ENCODE assay signal across 9 mouse cellular contexts in the genomic region with DNA sequence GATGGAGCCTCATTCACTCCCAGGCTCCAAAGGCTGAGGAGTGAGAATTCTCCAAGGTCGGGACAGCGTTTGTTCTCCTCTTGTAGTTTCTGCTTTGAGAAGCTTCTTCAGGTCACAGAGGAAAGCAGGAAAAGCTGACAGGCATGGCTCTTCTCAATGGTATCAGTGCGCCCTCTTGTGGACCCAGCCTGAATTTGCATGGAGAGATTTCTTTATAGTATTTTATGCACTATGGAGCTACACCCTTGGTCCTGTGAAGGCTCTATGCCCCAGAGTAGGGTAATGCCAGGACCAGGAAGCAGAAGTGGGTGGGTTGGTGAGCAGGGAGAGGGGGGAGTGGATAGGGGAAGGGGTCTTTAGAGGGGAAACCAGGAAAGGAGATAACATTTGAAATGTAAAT. TPM values are rescaled to one million over a fixed set of nuclear protein-coding genes. Genes with fewer than 3 reads are reported as not detected.
DNase-seq lines count a peak whose midpoint lies in the region; ATAC-seq and TF ChIP-seq lines count a peak whose summit lies in the region.
"Had no signal": no experiment of that assay in that cellular context is flagged by ENCODE, and none has a peak within 500 bp of the region (broad histone marks: within the 10 kb centered on the region; RNA-seq: fewer than 3 reads in every experiment).

No protein-coding gene starts in this region.

- H3K4me1 ChIP-seq in embryonic facial prominence, embryonic 11.5 days (ENCODE audit: control insufficient read depth, insufficient read depth, low read length), result no peaks in the 10 kb centered on the region
- H3K4me1 ChIP-seq in testis, adult 2 months (ENCODE audit: control insufficient read depth, insufficient read depth, low read length), result peaks cover 7% of the 10 kb centered on the region
- H3K4me1 ChIP-seq: liver, embryonic 15.5 days had no signal

- no peaks in the 10 kb centered on the region for H3K9me3 ChIP-seq in embryonic facial prominence, embryonic 11.5 days (replicated peaks; ENCODE audit: control insufficient read depth, low read length)
- H3K9me3 ChIP-seq: liver, embryonic 15.5 days had no signal

- 4% methylated on average over 3 of the region's 3 CpGs for WGBS in embryonic facial prominence, embryonic 11.5 days

- DNase-seq in gastrocnemius, adult 18-20 months (ENCODE audit: low spot score), result peak; percentile 56
- DNase-seq in gastrocnemius, postnatal 25 days, result no peak
- DNase-seq in adrenal gland, postnatal 36 days, result peak; percentile 64 to 66
- DNase-seq in embryonic facial prominence, embryonic 11.5 days (ENCODE audit: low spot score), result peak; percentile 87
- DNase-seq in heart, postnatal 36 days, result peak; percentile 56 to 63
- DNase-seq in layer of hippocampus, postnatal 36 days, result peak; percentile 45 to 72
- peak; percentile 79 for DNase-seq in mesoderm, embryonic 11.5 days (ENCODE audit: low read depth, low spot score)

- no peak overlapping the region for H3K4me2 ChIP-seq in embryonic facial prominence, embryonic 11.5 days (ENCODE audit: low read depth, low read length)
- H3K4me2 ChIP-seq: liver, embryonic 15.5 days had no signal

- H3K9ac ChIP-seq in embryonic facial prominence, embryonic 11.5 days (replicated peaks; ENCODE audit: low read length), result no peak overlapping the region
- H3K9ac ChIP-seq: liver, embryonic 15.5 days had no signal

- H3K36me3 ChIP-seq in embryonic facial prominence, embryonic 11.5 days (replicated peaks; ENCODE audit: control insufficient read depth, insufficient read depth, low read depth, low read length), result no peaks in the 10 kb centered on the region
- peaks cover 4% of the 10 kb centered on the region for H3K36me3 ChIP-seq in testis, adult 2 months (ENCODE audit: control insufficient read depth, insufficient read depth, low read length)
- H3K36me3 ChIP-seq: liver, embryonic 15.5 days had no signal

- 0 out of 2 replicates have a peak, but pooled peaks have one; percentile 18 for TF ChIP-seq CTCF in testis, adult 2 months (IDR thresholded peaks at IDR 0.05; ENCODE audit: control insufficient read depth, insufficient read depth, insufficient replicate concordance, low read depth, low read length)

- no peak overlapping the region for H3K4me3 ChIP-seq in embryonic facial prominence, embryonic 11.5 days (ENCODE audit: low read depth, low read length)
- H3K4me3 ChIP-seq in testis, adult 2 months (ENCODE audit: control insufficient read depth, low read depth, low read length), result no peak overlapping the region
- H3K4me3 ChIP-seq: liver, embryonic 15.5 days had no signal

- no peak overlapping the region for H3K27ac ChIP-seq in embryonic facial prominence, embryonic 11.5 days (replicated peaks; ENCODE audit: low read depth, low read length)
- no peak overlapping the region for H3K27ac ChIP-seq in testis, adult 2 months (ENCODE audit: control insufficient read depth, insufficient read depth, low read depth, low read length)
- H3K27ac ChIP-seq: liver, embryonic 15.5 days had no signal

- H3K27me3 ChIP-seq in embryonic facial prominence, embryonic 11.5 days (ENCODE audit: control insufficient read depth, insufficient read depth, low read length), result no peaks in the 10 kb centered on the region
- no peaks in the 10 kb centered on the region for H3K27me3 ChIP-seq in testis, adult 2 months (ENCODE audit: control insufficient read depth, insufficient read depth, low read length)
- H3K27me3 ChIP-seq: liver, embryonic 15.5 days had no signal

- ATAC-seq in embryonic facial prominence, embryonic 11.5 days (replicated peaks; ENCODE audit: insufficient number of reproducible peaks, low FRiP score, low TSS enrichment, low read depth), result no peak

- TF ChIP-seq POLR2A in testis, adult 2 months (IDR thresholded peaks at IDR 0.05; ENCODE audit: control insufficient read depth, low read depth, low read length), result no peak

- intact Hi-C loops in heart, postnatal 36 days (cut with DNase I), result loop anchor here (1.0 to 2.0 kb wide), 2 partner anchors 371 to 420 kb away; no protein-coding TSS in a partner anchor

RNA-seq across cellular contexts. Expression of gene Ces1h, which starts 51.1 kb away (rescaled TPM):
- not detected for total RNA-seq in gastrocnemius, adult 18-20 months (2021)
- total RNA-seq in gastrocnemius, postnatal 25 days (2021), result not detected
- total RNA-seq in adrenal gland, postnatal 36 days (2021), result not detected
- not detected in 2 replicates for polyA plus RNA-seq in embryonic facial prominence, embryonic 11.5 days (2014; fragmentation: Nextera tagmentation; extraction: Ambion mirVana)
- not detected for total RNA-seq in heart, postnatal 36 days (2021)
- not detected for total RNA-seq in layer of hippocampus, postnatal 36 days (2021)
- 0.94 and 1.0 TPM in 2 replicates for polyA plus RNA-seq in testis, adult 2 months (2012; rRNA removed)
- polyA plus RNA-seq: liver, embryonic 15.5 days had no signal
